Mouse (Mus musculus) embryonic facial prominence, embryonic 15.5 days (tissue): ENCODE data around the gene Map3k4. TPM values are rescaled to one million over a fixed set of nuclear protein-coding genes. Genes with fewer than 3 reads are reported as not detected.

Source experiments
- ATAC-seq: fragments of 200-750 bp; cut with Nextera tagmentation; 2 replicates; pipeline ENCODE4 v1.8.0; 2017; ENCODE audit warnings: low read depth, moderate TSS enrichment; ENCODE audit not compliant: insufficient number of reproducible peaks, low FRiP score, low TSS enrichment
- H3K27ac ChIP-seq: fragments of 300-500 bp; sonication (generic); replicated peaks from 2 replicates; pipeline ENCODE4 v1.5.1; 2015; ENCODE audit warnings: mild to moderate bottlenecking, inconsistent platforms
- H3K27me3 ChIP-seq: fragments of 300-500 bp; sonication (generic); 2 replicates; pipeline ENCODE4 v1.6.1; 2015; ENCODE audit warnings: inconsistent platforms
- H3K36me3 ChIP-seq: fragments of 300-500 bp; sonication (generic); 2 replicates; pipeline ENCODE4 v1.6.1; 2015; ENCODE audit warnings: mild to moderate bottlenecking, inconsistent platforms
- H3K4me1 ChIP-seq: fragments of 300-500 bp; sonication (generic); 2 replicates; pipeline ENCODE4 v1.6.1; 2015; ENCODE audit warnings: inconsistent platforms
- H3K4me2 ChIP-seq: fragments of 300-500 bp; sonication (generic); replicated peaks from 2 replicates; pipeline ENCODE4 v1.6.1; 2015; ENCODE audit warnings: mild to moderate bottlenecking, inconsistent platforms
- H3K4me3 ChIP-seq: fragments of 300-500 bp; sonication (generic); replicated peaks from 2 replicates; pipeline ENCODE4 v1.5.1; 2015; ENCODE audit warnings: mild to moderate bottlenecking, inconsistent platforms
- H3K9ac ChIP-seq: fragments of 300-500 bp; sonication (generic); 2 replicates; pipeline ENCODE4 v1.6.1; 2015; ENCODE audit warnings: inconsistent platforms
- H3K9me3 ChIP-seq: fragments of 300-500 bp; sonication (generic); replicated peaks from 2 replicates; pipeline ENCODE4 v1.6.1; 2016; ENCODE audit warnings: inconsistent platforms
- WGBS: fragments of 180-500 bp; shearing (Covaris S2); methylation state at CpG from one replicate; pipeline ENCODE4 v1.1.7; 2015; 5-methylcytosine and 5-hydroxymethylcytosine counted together
- polyA plus RNA-seq: library from polyadenylated mRNA; unstranded; fragments of >200 nt; fragmentation: Nextera tagmentation; extraction: Ambion mirVana; gene quantifications from 2 replicates; pipeline ENCODE4 v1.2.1, GENCODE M21; 2015

The Map3k4 gene
- polyA plus RNA-seq, 1 experiment from 2014 or later: 42.1 TPM

- no peaks in the 10 kb centered on the region for H3K9me3 ChIP-seq
- H3K4me2 ChIP-seq: no peak overlapping the region
- no peaks in the 10 kb centered on the region for H3K27me3 ChIP-seq
- H3K4me3 ChIP-seq: no peak overlapping the region
- no peak for ATAC-seq
- peaks cover 36% of the 10 kb centered on the region for H3K36me3 ChIP-seq
- no peak overlapping the region for H3K9ac ChIP-seq
- 46% methylated on average over 5 of the region's 5 CpGs for WGBS
- H3K4me1 ChIP-seq: 0 out of 2 replicates have a peak, but pooled peaks cover 10% of the 10 kb centered on the region
- H3K27ac ChIP-seq: no peak overlapping the region
Observed at GRCm38 (mm10) chr17:12223682-12224081, 94.9 kb downstream of the Map3k4 start.

GRCm38 (mm10) chr17:12221926-12222325 is 96.7 kb downstream of the Map3k4 start:
- no peak overlapping the region for H3K4me3 ChIP-seq
- peaks cover 39% of the 10 kb centered on the region for H3K36me3 ChIP-seq
- no peak overlapping the region for H3K9ac ChIP-seq
- no peak overlapping the region for H3K27ac ChIP-seq
- no peaks in the 10 kb centered on the region for H3K27me3 ChIP-seq
- ATAC-seq: no peak
- H3K4me2 ChIP-seq: no peak overlapping the region
- 0 out of 2 replicates have a peak, but pooled peaks cover 14% of the 10 kb centered on the region for H3K4me1 ChIP-seq
- no peaks in the 10 kb centered on the region for H3K9me3 ChIP-seq
- WGBS: 56% methylated on average over 6 of the region's 6 CpGs

GRCm38 (mm10) chr17:12216224-12216623 is 102.4 kb downstream of the Map3k4 start:
- ATAC-seq: 0 out of 2 replicates have a peak, but pooled peaks have one; percentile 22
- Histone ChIP-seq H3K4me3 (no peak overlapping the region), H3K4me2 (no peak overlapping the region), H3K4me1 (0 out of 2 replicates have a peak, but pooled peaks cover 8% of the 10 kb centered on the region), H3K27ac (no peak overlapping the region), H3K9me3 (no peaks in the 10 kb centered on the region), H3K36me3 (peaks cover 69% of the 10 kb centered on the region), H3K27me3 (no peaks in the 10 kb centered on the region), H3K9ac (no peak overlapping the region)
- 79% methylated on average over 6 of the region's 6 CpGs for WGBS

GRCm38 (mm10) chr17:12213430-12213829 is 105.2 kb downstream of the Map3k4 start:
- Histone ChIP-seq H3K36me3 (peaks cover 52% of the 10 kb centered on the region), H3K9me3 (no peaks in the 10 kb centered on the region), H3K27ac (no peak overlapping the region), H3K4me2 (no peak overlapping the region), H3K9ac (no peak overlapping the region), H3K4me1 (peaks cover 7% of the 10 kb centered on the region), H3K4me3 (no peak overlapping the region), H3K27me3 (no peaks in the 10 kb centered on the region)
- ATAC-seq: no peak
- WGBS: 89% methylated on average over 8 of the region's 8 CpGs

GRCm38 (mm10) chr17:12212341-12212740 is 106.3 kb downstream of the Map3k4 start:
- no peak overlapping the region for H3K4me2 ChIP-seq
- H3K4me3 ChIP-seq: no peak overlapping the region
- no peak overlapping the region for H3K9ac ChIP-seq
- no peak for ATAC-seq
- WGBS: 88% methylated on average over 6 of the region's 6 CpGs
- peaks cover 16% of the 10 kb centered on the region for H3K4me1 ChIP-seq
- no peak overlapping the region for H3K27ac ChIP-seq
- no peaks in the 10 kb centered on the region for H3K27me3 ChIP-seq
- peaks cover 41% of the 10 kb centered on the region for H3K36me3 ChIP-seq
- no peaks in the 10 kb centered on the region for H3K9me3 ChIP-seq

- no peak overlapping the region for H3K27ac ChIP-seq
- ATAC-seq: no peak
- no peaks in the 10 kb centered on the region for H3K9me3 ChIP-seq
- no peak overlapping the region for H3K9ac ChIP-seq
- H3K4me3 ChIP-seq: no peak overlapping the region
- H3K36me3 ChIP-seq: peaks cover 38% of the 10 kb centered on the region
- WGBS: 87% methylated on average over 11 of the region's 11 CpGs
- no peaks in the 10 kb centered on the region for H3K27me3 ChIP-seq
- no peak overlapping the region for H3K4me2 ChIP-seq
- H3K4me1 ChIP-seq: peaks cover 21% of the 10 kb centered on the region
Observed at GRCm38 (mm10) chr17:12211890-12212289, 106.7 kb downstream of the Map3k4 start.

GRCm38 (mm10) chr17:12210544-12211132 is 108.0 kb downstream of the Map3k4 start:
- Histone ChIP-seq H3K4me1 (peaks cover 32% of the 10 kb centered on the region), H3K9me3 (no peaks in the 10 kb centered on the region), H3K27me3 (no peaks in the 10 kb centered on the region), H3K4me3 (no peak overlapping the region), H3K27ac (no peak overlapping the region), H3K4me2 (no peak overlapping the region), H3K9ac (no peak overlapping the region), H3K36me3 (peaks cover 26% of the 10 kb centered on the region)
- ATAC-seq: peak; percentile 30; the same call in 1 of the 2 replicates
- WGBS: 37% methylated on average over 8 of the region's 8 CpGs

- no peak for ATAC-seq
- Histone ChIP-seq H3K36me3 (peaks cover 15% of the 10 kb centered on the region), H3K9ac (no peak overlapping the region), H3K4me1 (peaks cover 43% of the 10 kb centered on the region), H3K4me2 (no peak overlapping the region), H3K27me3 (no peaks in the 10 kb centered on the region), H3K4me3 (no peak overlapping the region), H3K27ac (no peak overlapping the region), H3K9me3 (no peaks in the 10 kb centered on the region)
- WGBS: 79% methylated on average over 4 of the region's 4 CpGs
Observed at GRCm38 (mm10) chr17:12209481-12209880, 109.1 kb downstream of the Map3k4 start.

- Histone ChIP-seq H3K9ac (no peak overlapping the region), H3K4me3 (no peak overlapping the region), H3K27me3 (no peaks in the 10 kb centered on the region), H3K4me2 (no peak overlapping the region), H3K36me3 (peaks cover 7% of the 10 kb centered on the region), H3K4me1 (peaks cover 55% of the 10 kb centered on the region), H3K27ac (0 out of 2 replicates have a peak overlapping the region, but pooled peaks have one; percentile 44), H3K9me3 (no peaks in the 10 kb centered on the region)
- no peak for ATAC-seq
- WGBS: 19% methylated on average over 1 of the region's 1 CpGs
Observed at GRCm38 (mm10) chr17:12207022-12207548, 111.5 kb downstream of the Map3k4 start.

- H3K9ac ChIP-seq: no peak overlapping the region
- H3K36me3 ChIP-seq: no peaks in the 10 kb centered on the region; the same call in 1 of the 2 replicates
- no peaks in the 10 kb centered on the region for H3K9me3 ChIP-seq
- no peaks in the 10 kb centered on the region for H3K27me3 ChIP-seq
- no peak overlapping the region for H3K4me2 ChIP-seq
- no peak for ATAC-seq
- H3K4me1 ChIP-seq: peaks cover 55% of the 10 kb centered on the region
- no peak overlapping the region for H3K4me3 ChIP-seq
- 45% methylated on average over 3 of the region's 3 CpGs for WGBS
- H3K27ac ChIP-seq: peak overlapping the region; percentile 79
Observed at GRCm38 (mm10) chr17:12206248-12206647, 112.3 kb downstream of the Map3k4 start.

- Histone ChIP-seq H3K27ac (peak overlapping the region; percentile 79), H3K9ac (no peak overlapping the region), H3K27me3 (no peaks in the 10 kb centered on the region), H3K9me3 (no peaks in the 10 kb centered on the region), H3K36me3 (no peaks in the 10 kb centered on the region), H3K4me3 (no peak overlapping the region), H3K4me1 (peaks cover 60% of the 10 kb centered on the region), H3K4me2 (no peak overlapping the region)
- WGBS: 5% methylated on average over 4 of the region's 4 CpGs
- peak; percentile 41 for ATAC-seq
Observed at GRCm38 (mm10) chr17:12205694-12206075, 112.9 kb downstream of the Map3k4 start.
